Comparison of ENCODE assay signal across 9 mouse cellular contexts in genomic region chr11:98052129-98052988, GRCm38 (mm10). TPM values are rescaled to one million over a fixed set of nuclear protein-coding genes. Genes with fewer than 3 reads are reported as not detected.
DNase-seq lines count a peak whose midpoint lies in the region; ATAC-seq lines count a peak whose summit lies in the region.
"Had no signal": no experiment of that assay in that cellular context is flagged by ENCODE, and none has a peak within 500 bp of the region (broad histone marks: within the 10 kb centered on the region; RNA-seq: fewer than 3 reads in every experiment).

No protein-coding gene starts in this region.

- peak overlapping the region; percentile 68 for H3K4me2 ChIP-seq in kidney, embryonic 16.5 days (replicated peaks; ENCODE audit: low read depth, low read length)
- peak overlapping the region; percentile 48 for H3K4me2 ChIP-seq in forebrain, embryonic 11.5 days (ENCODE audit: low read depth, low read length, severe bottlenecking)
- peak overlapping the region; percentile 81 for H3K4me2 ChIP-seq in limb, embryonic 15.5 days

- H3K4me1 ChIP-seq in kidney, embryonic 16.5 days (ENCODE audit: insufficient read depth, low read length): peaks cover 31% of the 10 kb centered on the region
- H3K4me1 ChIP-seq in forebrain, embryonic 11.5 days (replicated peaks; ENCODE audit: control insufficient read depth, insufficient read depth, low read length): peaks cover 9% of the 10 kb centered on the region; the same call in 1 of the 2 replicates
- peaks cover 36% of the 10 kb centered on the region for H3K4me1 ChIP-seq in limb, embryonic 15.5 days

- H3K4me3 ChIP-seq in kidney, embryonic 16.5 days (ENCODE audit: low read length): peak overlapping the region; percentile 50
- peak overlapping the region; percentile 41 for H3K4me3 ChIP-seq in forebrain, embryonic 11.5 days (ENCODE audit: low read depth, low read length)
- peak overlapping the region; percentile 48 for H3K4me3 ChIP-seq in limb, embryonic 15.5 days

- peaks cover 24% of the 10 kb centered on the region for H3K27me3 ChIP-seq in kidney, embryonic 16.5 days (ENCODE audit: insufficient read depth, low read length)
- H3K27me3 ChIP-seq in forebrain, embryonic 11.5 days (ENCODE audit: control insufficient read depth, insufficient read depth, low read length): peaks cover 45% of the 10 kb centered on the region
- peaks cover 59% of the 10 kb centered on the region for H3K27me3 ChIP-seq in limb, embryonic 15.5 days

- peak; percentile 33 for ATAC-seq in kidney, embryonic 16.5 days (ENCODE audit: low FRiP score, low TSS enrichment)
- ATAC-seq in forebrain, embryonic 11.5 days (replicated peaks; ENCODE audit: low FRiP score): 0 out of 2 replicates have a peak, but pooled peaks have one; percentile 28
- no peak for ATAC-seq in limb, embryonic 15.5 days (ENCODE audit: insufficient number of reproducible peaks, low FRiP score, low TSS enrichment, low read depth)
- ATAC-seq in neutrophil, adult 5-6 weeks (ENCODE audit: extremely low read depth, insufficient number of reproducible peaks, low FRiP score, poor library complexity, severe bottlenecking): peak; percentile 69
- no peak for ATAC-seq in megakaryocyte-erythroid progenitor cell, adult 5-6 weeks (replicated peaks; ENCODE audit: low FRiP score, low TSS enrichment, poor library complexity, severe bottlenecking)

- peak overlapping the region; percentile 73 for H3K9ac ChIP-seq in kidney, embryonic 16.5 days (replicated peaks; ENCODE audit: low read length)
- peak overlapping the region; percentile 41 for H3K9ac ChIP-seq in forebrain, embryonic 11.5 days (ENCODE audit: low read length)
- peak overlapping the region; percentile 40 for H3K9ac ChIP-seq in limb, embryonic 15.5 days

- WGBS in kidney, embryonic 16.5 days: under 1% methylated on average over 79 of the region's 83 CpGs
- WGBS in forebrain, embryonic 11.5 days: under 1% methylated on average over 78 of the region's 83 CpGs
- WGBS in limb, embryonic 15.5 days: under 1% methylated on average over 83 of the region's 83 CpGs

- no peak for DNase-seq in kidney, postnatal 25 days
- DNase-seq in T-cell, adult 2 months (ENCODE audit: low spot score): peak; percentile 58
- peak; percentile 59 for DNase-seq in forebrain, embryonic 11.5 days (ENCODE audit: low spot score)
- DNase-seq in layer of hippocampus, adult 9-11 months: no peak

- H3K36me3 ChIP-seq in kidney, embryonic 16.5 days (ENCODE audit: insufficient read depth, low read length): no peaks in the 10 kb centered on the region
- H3K36me3 ChIP-seq in forebrain, embryonic 11.5 days (ENCODE audit: control insufficient read depth, insufficient read depth, low read length): no peaks in the 10 kb centered on the region
- H3K36me3 ChIP-seq in limb, embryonic 15.5 days: no peaks in the 10 kb centered on the region

- no peak overlapping the region for H3K27ac ChIP-seq in kidney, embryonic 16.5 days (ENCODE audit: low read length)
- no peak overlapping the region for H3K27ac ChIP-seq in forebrain, embryonic 11.5 days (ENCODE audit: low read depth, low read length)
- no peak overlapping the region for H3K27ac ChIP-seq in limb, embryonic 15.5 days

- no peaks in the 10 kb centered on the region for H3K9me3 ChIP-seq in kidney, embryonic 16.5 days (ENCODE audit: low read length)
- H3K9me3 ChIP-seq in forebrain, embryonic 11.5 days (ENCODE audit: control insufficient read depth, low read length): no peaks in the 10 kb centered on the region
- no peaks in the 10 kb centered on the region for H3K9me3 ChIP-seq in limb, embryonic 15.5 days

RNA-seq across cellular contexts. Expression of gene Stac2, which starts 0.9 kb away (rescaled TPM):
- polyA plus RNA-seq in kidney, embryonic 16.5 days (2015; fragmentation: Nextera tagmentation; extraction: Ambion mirVana): 3.3 and 4.0 TPM in 2 replicates
- 0.81 and 0.86 TPM in 2 replicates for polyA plus RNA-seq in forebrain, embryonic 11.5 days (2014; fragmentation: Nextera tagmentation; extraction: Ambion mirVana)
- polyA plus RNA-seq in limb, embryonic 15.5 days (2015; fragmentation: Nextera tagmentation; extraction: Ambion mirVana): 0.68 TPM in 2 replicates
- 5.3 and 7.8 TPM in 2 replicates for total RNA-seq in neutrophil, adult 5-6 weeks (2017)
- not detected in 2 replicates for total RNA-seq in megakaryocyte-erythroid progenitor cell, adult 5-6 weeks (2014; fragmentation: Nextera tagmentation)
- not detected in 2 replicates for total RNA-seq in megakaryocyte-erythroid progenitor cell, adult 5-6 weeks (2017)
- total RNA-seq: common myeloid progenitor, adult 5-6 weeks had no signal

RNA-seq across cellular contexts. Expression of gene Rpl19, which starts 25.8 kb away (rescaled TPM):
- 950 and 1,086 TPM in 2 replicates for polyA plus RNA-seq in kidney, embryonic 16.5 days (2015; fragmentation: Nextera tagmentation; extraction: Ambion mirVana)
- polyA plus RNA-seq in forebrain, embryonic 11.5 days (2014; fragmentation: Nextera tagmentation; extraction: Ambion mirVana): 897 and 919 TPM in 2 replicates
- polyA plus RNA-seq in limb, embryonic 15.5 days (2015; fragmentation: Nextera tagmentation; extraction: Ambion mirVana): 1,005 and 1,062 TPM in 2 replicates
- 1,086 and 1,116 TPM in 2 replicates for total RNA-seq in neutrophil, adult 5-6 weeks (2017)
- total RNA-seq in megakaryocyte-erythroid progenitor cell, adult 5-6 weeks (2014; fragmentation: Nextera tagmentation): 4,206 and 4,300 TPM in 2 replicates
- total RNA-seq in megakaryocyte-erythroid progenitor cell, adult 5-6 weeks (2017): 1,746 and 2,000 TPM in 2 replicates

RNA-seq across cellular contexts. Expression of gene Cacnb1, which starts 29.5 kb away (rescaled TPM):
- polyA plus RNA-seq in kidney, embryonic 16.5 days (2015; fragmentation: Nextera tagmentation; extraction: Ambion mirVana): 12.8 TPM in 2 replicates
- polyA plus RNA-seq in forebrain, embryonic 11.5 days (2014; fragmentation: Nextera tagmentation; extraction: Ambion mirVana): 9.6 and 11.1 TPM in 2 replicates
- polyA plus RNA-seq in limb, embryonic 15.5 days (2015; fragmentation: Nextera tagmentation; extraction: Ambion mirVana): 19.6 and 31.1 TPM in 2 replicates
- 4.1 and 4.8 TPM in 2 replicates for total RNA-seq in neutrophil, adult 5-6 weeks (2017)
- 0.40 and 0.98 TPM in 2 replicates for total RNA-seq in megakaryocyte-erythroid progenitor cell, adult 5-6 weeks (2014; fragmentation: Nextera tagmentation)
- 0.38 TPM in 1 of 2 replicates, not detected in the other for total RNA-seq in megakaryocyte-erythroid progenitor cell, adult 5-6 weeks (2017)
- total RNA-seq: common myeloid progenitor, adult 5-6 weeks had no signal

RNA-seq across cellular contexts. Expression of gene Arl5c, which starts 56.4 kb away (rescaled TPM):
- polyA plus RNA-seq in kidney, embryonic 16.5 days (2015; fragmentation: Nextera tagmentation; extraction: Ambion mirVana): 7.3 and 7.4 TPM in 2 replicates
- 10.4 and 12.3 TPM in 2 replicates for polyA plus RNA-seq in forebrain, embryonic 11.5 days (2014; fragmentation: Nextera tagmentation; extraction: Ambion mirVana)
- polyA plus RNA-seq in limb, embryonic 15.5 days (2015; fragmentation: Nextera tagmentation; extraction: Ambion mirVana): 13.8 and 16.4 TPM in 2 replicates
- 54.0 and 56.4 TPM in 2 replicates for total RNA-seq in neutrophil, adult 5-6 weeks (2017)
- total RNA-seq in megakaryocyte-erythroid progenitor cell, adult 5-6 weeks (2014; fragmentation: Nextera tagmentation): 2.4 and 9.8 TPM in 2 replicates
- total RNA-seq in megakaryocyte-erythroid progenitor cell, adult 5-6 weeks (2017): 0.50 and 2.7 TPM in 2 replicates

Comparison
In these comparisons a context has a peak if more than half of its experiments do, and no peak if none do; other contexts are left out.
1. ATAC-seq: peak in kidney, embryonic 16.5 days (single experiment), forebrain, embryonic 11.5 days (single experiment) and neutrophil, adult 5-6 weeks (single experiment); none in limb, embryonic 15.5 days (single experiment) and megakaryocyte-erythroid progenitor cell, adult 5-6 weeks (single experiment).
2. DNase-seq: peak in T-cell, adult 2 months (single experiment) and forebrain, embryonic 11.5 days (single experiment); none in kidney, postnatal 25 days (0 of 2) and layer of hippocampus, adult 9-11 months (single experiment).
3. Peak in every context shown above with its lines, with median percentiles within 50 percentile points of each other: H3K4me2 ChIP-seq, H3K4me3 ChIP-seq and H3K9ac ChIP-seq.